Mouse (Mus musculus): ENCODE data around the gene Sh2b1. TPM values are rescaled to one million over a fixed set of nuclear protein-coding genes. Genes with fewer than 3 reads are reported as not detected.

The Sh2b1 gene
- total RNA-seq, 2 experiments from 2014 or later: 68.5 to 73.5 TPM

DNA sequence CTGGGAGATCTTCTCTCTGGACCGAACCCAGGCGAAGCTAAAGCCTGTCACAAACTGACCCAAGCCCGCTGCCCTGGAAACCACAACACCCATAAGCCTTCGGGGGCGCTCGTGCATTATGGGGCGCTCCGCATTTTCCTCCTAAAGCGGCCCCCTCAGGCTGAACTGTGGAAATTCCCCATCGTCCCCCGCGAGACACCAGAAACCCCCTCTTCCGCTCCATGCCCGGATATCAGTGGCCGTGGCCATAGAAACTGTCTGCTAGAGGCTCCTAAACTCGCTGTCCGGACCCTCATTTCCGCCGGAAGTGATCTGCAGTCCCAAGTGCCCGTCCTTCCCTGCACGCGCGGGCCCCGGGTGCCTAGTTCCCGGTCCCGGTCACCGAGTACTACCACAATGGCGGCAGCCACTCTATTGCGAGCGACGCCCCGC lies 11.8 kb upstream of the Sh2b1 start, which contains the start of gene Tufm:
Gene Tufm, plus strand, starts transcription at position 310 of the 432 bp plus-strand sequence.
- peak; percentile 97 to 98 for DNase-seq (ENCODE audit: low spot score in 2 of 2)
- intact Hi-C loops (cut with DNase I): loop anchor here (1.0 to 5.0 kb wide), 2 partner anchors 15 to 80 kb away; partner anchors contain the start of gene Eif3c

DNA sequence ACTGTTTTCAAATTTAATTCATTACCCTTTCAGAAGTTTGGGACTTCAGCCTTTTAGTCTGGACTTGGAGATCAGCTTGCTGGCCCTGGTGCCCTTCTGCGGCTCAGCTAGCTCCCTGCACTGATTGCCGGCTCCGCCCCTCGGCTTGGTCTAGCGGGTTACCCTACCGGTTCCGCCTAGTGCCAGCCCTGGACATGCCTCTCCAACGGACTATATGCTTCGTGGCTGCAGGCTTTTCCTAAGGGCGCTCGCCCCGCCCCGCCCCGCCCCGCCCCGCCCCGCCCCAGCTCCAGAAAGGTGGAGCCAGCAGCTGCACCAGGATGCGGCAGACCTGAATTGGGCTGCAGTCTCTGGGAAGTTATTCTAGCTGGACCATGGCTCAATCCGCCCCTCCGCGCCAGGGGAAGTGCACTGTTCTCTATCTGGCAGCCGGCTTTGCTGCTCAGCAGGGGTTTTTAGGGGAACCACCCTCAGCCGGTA lies 7.2 kb upstream of the Sh2b1 start:
- intact Hi-C loops (cut with DNase I): no loop called here
- peak; percentile 49 to 54 for DNase-seq (ENCODE audit: low spot score in 2 of 2)

DNA sequence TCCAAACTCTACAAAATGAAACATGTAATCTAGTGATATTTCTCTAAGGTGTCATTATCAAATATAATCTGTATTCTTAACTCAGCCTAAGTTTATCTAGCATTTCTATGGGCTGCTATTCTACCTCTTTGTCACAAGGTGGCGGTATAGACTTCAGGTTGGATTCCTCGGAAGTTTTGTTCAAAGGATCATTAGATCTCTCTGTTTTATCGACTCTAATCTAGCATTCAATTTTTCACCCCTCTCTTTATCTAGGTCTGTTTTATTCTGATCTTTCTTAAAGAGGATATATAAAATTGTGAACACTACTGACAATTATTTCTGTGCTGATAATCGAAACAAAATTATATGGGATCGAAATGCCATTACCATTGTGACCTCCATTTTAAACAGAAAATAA lies 6.5 kb upstream of the Sh2b1 start:
- intact Hi-C loops (cut with DNase I): no loop called here
- no peak for DNase-seq (ENCODE audit: low spot score in 2 of 2)

DNA sequence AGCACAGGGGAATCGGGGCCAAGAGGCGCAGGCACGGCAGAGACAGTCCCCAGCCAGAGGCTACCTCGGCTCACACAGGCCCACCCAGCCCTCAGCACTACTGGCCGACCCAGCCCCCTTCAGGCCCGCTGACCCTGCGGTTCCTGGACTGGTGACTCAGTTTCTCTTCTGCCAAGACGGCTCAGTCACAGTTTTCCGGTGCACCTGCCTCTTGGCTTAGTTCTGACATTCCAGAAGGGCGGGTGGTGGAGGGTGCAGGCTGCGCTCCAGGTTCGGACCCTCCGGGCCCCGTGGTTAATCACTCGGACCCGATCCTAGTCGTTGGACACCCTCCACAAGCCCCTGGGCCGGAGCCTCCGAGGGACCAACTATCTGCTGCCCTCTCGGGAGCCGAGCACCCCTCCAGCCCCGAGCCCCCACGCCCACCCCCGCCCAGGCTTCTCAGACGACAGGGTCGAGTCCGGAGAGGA lies 703 bp downstream of the Sh2b1 start:
- DNase-seq (ENCODE audit: low spot score in 2 of 2): peak; percentile 24 to 39
- intact Hi-C loops (cut with DNase I): no loop called here

DNA sequence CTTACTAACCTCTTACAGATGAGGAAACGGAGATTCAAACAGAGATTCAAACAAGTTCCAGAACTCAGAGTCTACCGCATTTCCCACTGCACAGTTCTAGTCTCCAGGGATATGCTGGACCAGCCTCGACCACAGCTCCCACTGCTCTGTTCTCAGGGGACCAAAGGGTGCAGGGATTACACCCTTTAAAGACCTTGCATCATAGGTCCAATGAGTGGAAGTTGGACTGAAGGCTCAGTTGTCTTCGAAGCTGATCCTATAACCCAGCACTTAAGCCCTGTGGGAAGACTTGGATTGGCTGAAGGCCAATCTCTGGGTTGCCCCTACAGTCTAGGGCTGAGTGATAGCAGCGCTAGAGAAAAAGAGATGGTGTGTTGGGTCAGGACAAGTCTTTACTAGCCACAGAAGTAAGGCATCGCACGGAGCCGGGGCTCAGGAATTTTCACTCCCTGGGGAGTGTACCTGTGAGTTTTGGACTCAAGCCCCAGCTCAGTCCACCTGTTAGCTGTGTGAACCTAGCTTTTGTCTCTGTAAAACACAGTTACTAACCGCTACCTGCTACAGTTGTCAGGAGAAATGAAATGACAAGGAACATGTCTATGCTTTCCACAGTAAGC lies 1.6 kb downstream of the Sh2b1 start:
- intact Hi-C loops (cut with DNase I): no loop called here

DNA sequence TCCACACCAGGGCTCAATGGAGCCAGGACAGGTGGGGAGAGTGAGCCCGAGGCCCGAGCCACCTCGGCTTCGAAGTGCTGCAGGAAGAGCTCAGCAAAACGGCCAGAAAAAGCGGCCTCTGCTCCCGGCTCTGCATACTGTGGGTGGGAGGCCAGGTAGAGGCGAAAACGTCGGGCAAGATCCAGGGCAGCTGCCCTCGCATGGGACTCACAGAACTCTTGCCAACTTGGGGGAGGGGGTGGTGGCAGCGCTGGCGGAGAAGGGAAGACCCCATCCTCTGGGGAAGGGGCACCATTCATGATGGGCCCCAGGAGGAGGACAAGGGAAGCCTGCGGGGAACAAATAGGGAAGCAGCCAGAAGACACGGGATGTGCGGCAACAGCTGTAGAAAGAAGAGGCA lies 2.5 kb downstream of the Sh2b1 start:
- intact Hi-C loops (cut with DNase I): no loop called here
- DNase-seq (ENCODE audit: low spot score in 2 of 2): no peak

More for the DNA sequence above, 1.6 kb downstream of the Sh2b1 start:
- no peak for DNase-seq (ENCODE audit: low spot score in 2 of 2)

DNA sequence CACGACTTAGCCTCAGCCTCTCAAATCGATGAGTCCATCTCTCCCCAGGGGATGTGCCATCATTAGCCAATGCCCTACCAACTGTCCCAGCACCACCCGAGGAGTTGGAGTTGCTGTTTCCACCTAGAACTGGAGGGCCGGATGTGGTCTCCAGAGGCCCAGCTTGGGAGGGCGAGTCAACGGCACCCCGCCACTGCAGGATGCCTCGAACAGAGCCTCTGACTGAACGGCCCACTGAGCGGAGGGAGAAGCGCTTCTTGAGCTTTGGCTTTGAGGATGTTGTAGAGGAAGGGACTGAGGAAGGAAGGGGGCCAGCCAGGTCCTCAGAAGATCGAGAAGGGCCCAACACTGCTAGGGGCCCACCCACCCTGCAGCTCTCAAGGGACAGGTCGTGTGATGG lies 2.9 kb downstream of the Sh2b1 start:
- no peak for DNase-seq (ENCODE audit: low spot score in 2 of 2)
- intact Hi-C loops (cut with DNase I): no loop called here

DNA sequence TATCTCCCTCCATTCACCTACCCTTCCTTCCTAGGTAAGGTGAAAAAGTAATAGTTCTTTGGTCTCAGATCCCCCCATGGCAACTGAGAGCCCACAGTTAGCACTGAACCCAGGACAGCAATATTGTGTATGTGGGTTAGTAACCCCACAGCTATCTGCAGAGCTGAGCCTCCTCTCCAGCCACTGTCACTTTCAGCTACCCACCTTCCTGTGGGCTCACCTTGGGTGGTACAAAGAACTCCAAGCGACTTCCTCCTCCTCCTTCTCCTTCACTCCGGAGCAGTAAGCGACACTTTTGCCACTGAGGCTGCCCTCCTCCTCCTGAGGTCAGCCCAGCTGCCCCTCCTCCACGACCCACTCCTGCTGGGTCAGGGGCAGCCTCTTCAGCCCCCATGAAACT lies 3.4 kb downstream of the Sh2b1 start:
- DNase-seq (ENCODE audit: low spot score in 2 of 2): no peak
- intact Hi-C loops (cut with DNase I): no loop called here

DNA sequence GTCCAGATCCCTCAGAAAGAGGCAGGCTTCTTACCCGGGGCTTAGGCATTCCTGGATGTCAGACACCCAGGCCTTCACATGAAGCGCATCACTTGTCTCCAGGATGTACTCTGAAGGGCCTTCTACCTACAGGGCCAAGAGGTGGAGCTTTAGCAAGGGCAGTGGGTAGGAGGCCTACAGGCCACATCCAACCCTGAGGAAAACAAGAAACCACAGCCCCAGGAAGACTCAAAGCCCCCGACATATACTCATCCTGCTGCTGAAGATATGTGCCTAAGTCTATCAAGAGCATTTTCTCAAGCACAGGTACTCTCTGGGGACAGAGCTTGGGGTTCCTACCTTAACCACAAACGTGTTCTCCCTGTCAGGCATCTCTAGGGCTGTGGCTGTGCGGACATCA lies 3.9 kb downstream of the Sh2b1 start:
- intact Hi-C loops (cut with DNase I): no loop called here
- DNase-seq (ENCODE audit: low spot score in 2 of 2): no peak

DNA sequence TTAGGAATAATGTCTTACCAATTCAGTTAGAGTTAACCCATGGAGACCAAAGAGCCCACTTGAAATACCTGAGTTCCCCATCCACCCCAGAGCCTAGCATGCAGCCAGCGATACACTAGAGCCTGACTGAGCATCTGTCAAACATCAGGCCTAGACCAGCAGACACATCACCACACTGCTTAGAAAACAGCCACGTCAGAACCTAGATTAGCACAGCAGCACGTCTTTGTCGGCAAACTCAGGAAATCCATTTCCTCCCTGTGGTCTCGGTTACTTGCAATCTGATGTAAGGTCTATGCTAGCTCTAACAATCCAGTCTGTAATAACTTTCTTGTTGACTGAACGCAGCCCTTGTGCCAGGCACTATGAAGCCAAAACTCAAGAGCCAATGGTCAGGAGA lies 5.1 kb downstream of the Sh2b1 start:
- intact Hi-C loops (cut with DNase I): no loop called here
- DNase-seq (ENCODE audit: low spot score in 2 of 2): no peak

DNA sequence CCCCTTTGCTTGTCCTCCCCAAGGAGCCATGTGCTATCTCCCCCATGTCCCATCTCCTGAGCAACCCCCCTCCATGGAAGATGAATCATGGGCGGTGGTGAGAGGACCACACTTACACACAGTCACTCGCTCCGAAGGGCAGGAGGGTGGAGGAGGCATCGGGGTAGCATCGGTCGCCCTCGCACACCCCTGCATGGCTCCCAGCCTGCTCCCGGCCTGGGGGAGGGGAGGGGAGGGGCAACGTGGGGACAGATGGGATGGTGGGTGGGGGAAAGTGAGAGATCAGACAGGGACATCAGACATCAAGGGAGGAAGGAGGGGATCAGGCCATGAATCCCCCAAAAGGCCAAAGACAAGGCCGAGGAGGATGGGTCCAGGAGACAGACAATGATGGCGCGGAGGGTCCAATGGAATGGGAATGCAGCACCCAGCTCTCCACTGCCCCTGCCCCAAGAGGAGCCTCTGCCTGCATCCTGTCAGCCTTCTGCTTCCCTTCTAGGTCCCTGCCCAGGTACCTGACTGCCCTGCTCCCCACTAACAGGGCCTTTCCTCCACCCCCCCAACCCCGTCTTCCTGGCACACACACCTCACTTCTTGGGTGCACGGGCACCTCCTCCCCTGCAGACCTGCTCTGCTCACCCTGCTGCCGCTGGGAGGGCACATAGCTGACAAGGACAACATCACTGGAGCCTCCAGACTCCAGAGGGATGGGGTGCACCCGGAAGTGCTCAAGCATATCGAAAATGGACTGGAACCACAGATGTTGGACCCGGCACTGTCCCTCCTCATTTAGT lies 7.2 kb downstream of the Sh2b1 start:
- DNase-seq (ENCODE audit: low spot score in 2 of 2): no peak
- intact Hi-C loops (cut with DNase I): no loop called here

DNA sequence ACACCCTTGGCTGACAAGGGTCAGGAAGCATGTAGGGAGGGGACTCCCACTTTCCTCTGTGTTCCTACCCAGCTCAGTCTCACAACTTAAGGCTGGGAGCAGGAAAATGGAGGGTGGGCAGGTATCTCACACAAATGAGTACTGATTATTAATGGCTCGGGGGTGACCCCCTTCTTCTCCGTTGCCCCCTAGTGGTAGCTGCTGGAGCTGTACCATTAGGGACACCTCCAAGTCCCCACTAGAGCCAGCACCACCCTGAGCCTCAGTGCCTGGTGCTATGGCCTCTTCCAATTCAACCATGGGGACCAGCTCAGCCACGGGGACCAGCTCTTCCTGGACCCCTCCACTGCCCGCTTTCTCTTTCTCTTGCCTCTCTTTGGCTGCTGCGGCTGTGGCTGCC lies 8.0 kb downstream of the Sh2b1 start:
- intact Hi-C loops (cut with DNase I): no loop called here
- no peak for DNase-seq (ENCODE audit: low spot score in 2 of 2)

DNA sequence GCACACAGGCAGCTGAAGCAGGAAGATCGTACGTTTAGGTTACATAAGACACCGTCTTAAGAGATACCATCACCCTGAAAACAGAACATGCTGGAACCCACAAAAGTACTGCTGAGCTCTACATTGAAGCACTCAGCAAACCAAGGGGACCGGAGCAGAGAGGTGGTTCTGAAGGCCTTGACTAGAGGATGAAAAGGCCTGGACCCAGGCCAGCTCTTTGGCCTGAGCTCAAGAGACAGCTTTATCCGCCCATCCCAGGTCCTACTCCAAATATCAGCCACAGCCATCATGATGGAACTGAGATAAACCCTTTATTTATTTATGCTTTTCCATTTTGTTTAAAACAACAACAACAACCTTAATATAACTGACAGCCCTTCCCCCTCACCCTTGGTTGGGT lies 8.5 kb downstream of the Sh2b1 start:
- intact Hi-C loops (cut with DNase I): no loop called here
- no peak for DNase-seq (ENCODE audit: low spot score in 2 of 2)

DNA sequence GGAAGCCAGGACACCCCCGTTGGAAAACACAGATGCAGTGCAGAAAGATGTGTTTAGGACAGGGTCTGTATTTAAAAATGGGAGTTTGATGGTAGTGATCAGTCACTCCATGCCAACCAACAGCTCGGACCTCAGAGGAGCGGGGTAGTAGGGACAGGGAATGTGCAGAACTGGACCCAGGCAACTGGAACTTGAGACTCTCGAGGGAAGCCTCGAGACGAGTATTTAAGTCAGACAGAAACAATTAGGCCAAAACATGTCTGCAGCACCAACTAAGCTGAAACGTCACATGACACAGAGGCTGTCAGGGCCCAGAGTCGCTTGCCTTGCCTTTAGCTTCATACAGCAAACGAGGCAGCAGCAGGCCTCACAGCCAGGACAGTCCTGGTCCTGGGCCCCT lies 9.1 kb downstream of the Sh2b1 start:
- intact Hi-C loops (cut with DNase I): no loop called here

DNA sequence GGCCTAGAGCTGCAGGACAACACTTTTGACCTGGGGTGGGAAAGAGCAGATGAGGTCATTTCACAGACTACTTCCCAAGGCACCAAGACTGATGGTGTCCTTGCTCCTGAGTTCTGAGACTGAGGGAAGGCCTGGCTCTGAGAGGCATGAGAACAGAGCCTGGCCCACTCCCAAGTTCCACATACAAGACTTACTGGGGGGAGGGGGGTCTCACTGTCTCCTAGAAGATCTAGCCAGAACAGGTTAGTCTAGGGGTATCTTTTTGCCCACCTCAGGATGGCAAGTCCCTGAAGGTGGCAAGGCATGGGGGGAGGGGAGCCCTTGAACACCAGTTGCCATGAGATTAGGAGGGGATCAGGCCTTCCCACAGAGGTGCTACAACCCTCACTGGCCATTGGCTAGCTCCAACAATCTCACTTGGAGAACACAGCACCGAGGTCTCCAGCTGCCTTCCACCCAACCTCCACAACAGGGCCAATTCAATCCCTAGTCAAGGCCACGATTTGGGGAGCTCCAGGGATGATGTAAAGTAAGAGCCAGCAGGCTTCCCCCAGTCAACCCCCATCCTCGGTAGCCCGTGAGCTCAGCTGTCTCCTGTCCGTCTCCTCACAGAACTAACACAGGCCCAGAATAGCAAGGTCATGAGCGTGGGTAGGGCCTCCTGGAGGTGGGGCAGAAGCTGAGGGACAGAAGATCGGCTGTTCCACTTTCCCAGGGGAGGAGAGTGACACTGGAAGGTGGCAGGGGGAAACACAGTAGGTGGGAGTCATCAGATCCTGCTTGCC lies 9.8 kb downstream of the Sh2b1 start:
- intact Hi-C loops (cut with DNase I): no loop called here
- no peak for DNase-seq (ENCODE audit: low spot score in 2 of 2)

More for the DNA sequence above, 9.1 kb downstream of the Sh2b1 start:
- DNase-seq (ENCODE audit: low spot score in 2 of 2): no peak

DNA sequence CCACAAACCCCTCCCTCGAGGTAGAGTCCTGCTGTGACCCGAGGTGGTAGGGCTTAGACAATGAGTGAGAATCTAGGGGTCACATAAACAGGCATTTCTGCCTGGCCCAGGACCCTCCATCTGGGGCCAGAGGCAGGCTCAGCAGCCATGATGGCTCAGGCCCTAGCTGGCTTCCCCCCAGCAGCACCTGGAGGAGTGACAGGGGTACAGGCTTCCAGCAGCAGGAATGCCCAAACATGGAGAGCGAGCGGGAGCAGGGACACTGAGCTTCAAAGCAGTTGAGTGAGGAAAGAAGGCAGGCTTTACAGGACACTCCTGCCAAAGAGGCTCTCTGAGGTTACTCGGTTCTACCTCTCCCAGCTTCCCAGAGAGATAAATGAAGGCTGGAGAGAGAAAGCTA lies 10.4 kb downstream of the Sh2b1 start:
- no peak for DNase-seq (ENCODE audit: low spot score in 2 of 2)

DNA sequence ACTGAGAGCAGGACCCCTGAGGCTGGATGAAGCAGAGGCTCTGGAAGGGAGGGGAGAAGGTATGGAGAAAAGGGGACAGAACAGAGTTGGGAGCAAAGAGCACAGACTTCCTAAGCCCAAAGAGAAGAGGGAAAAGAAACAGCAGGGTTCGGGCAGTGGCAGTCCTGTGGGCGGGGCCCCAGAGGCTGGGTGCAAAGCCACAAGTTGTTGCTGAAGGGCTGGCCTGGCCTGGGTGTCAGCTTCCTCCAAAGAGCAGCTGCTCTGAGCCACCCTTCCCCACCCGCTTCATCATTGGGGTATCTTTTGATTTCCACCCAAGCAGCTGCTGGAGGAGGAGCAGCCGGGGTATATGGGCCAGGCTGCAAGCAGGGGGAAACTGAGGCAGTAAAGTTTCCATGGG lies 11.1 kb downstream of the Sh2b1 start:
- intact Hi-C loops (cut with DNase I): no loop called here
- DNase-seq (ENCODE audit: low spot score in 2 of 2): no peak

More for the DNA sequence above, 10.4 kb downstream of the Sh2b1 start:
- intact Hi-C loops (cut with DNase I): no loop called here

DNA sequence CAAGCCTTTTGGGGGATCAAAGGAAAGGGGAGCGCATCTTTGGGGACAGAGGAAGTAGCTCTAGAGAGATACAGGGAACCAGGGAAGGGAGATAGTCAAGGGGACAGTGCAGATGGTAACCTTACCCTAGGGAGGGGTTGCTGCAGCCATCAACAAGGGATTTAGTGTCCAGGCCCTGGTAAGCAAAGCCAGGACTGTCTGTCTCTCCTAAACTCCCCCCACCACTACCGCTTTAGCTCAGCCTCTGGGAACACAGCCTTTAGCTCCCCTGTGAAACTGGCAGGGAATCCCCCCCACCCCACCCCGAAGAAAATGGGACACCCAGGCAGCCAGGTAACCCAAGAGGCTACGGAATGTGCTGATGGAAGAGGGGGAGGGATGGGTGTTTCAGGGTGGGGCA lies 11.7 kb downstream of the Sh2b1 start:
- intact Hi-C loops (cut with DNase I): no loop called here
- DNase-seq (ENCODE audit: low spot score in 2 of 2): no peak

DNA sequence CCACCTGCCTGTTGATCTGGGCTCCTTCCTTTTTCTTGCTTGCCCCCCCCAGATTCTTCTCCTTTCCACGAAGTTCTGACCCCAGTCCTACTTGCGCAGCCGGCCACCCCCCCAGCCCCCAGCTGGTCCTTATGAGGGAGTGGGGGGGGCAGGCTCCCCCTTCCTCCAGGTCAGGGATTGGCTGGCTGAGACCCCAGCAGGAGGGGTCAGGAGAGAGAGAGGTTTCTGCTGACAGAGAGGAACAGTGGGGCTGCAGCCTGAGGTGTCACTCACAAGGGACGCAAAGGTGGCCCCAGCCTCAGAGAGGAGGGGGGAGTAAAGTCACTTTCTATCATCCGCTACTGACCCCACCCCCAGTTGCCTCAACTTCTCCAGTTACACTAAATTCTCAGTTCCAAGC lies 12.2 kb downstream of the Sh2b1 start, which contains the start of gene Atp2a1:
Gene Atp2a1, minus strand, starts transcription at position 105 of the 400 bp plus-strand sequence.
- intact Hi-C loops (cut with DNase I): no loop called here
- no peak for DNase-seq (ENCODE audit: low spot score in 2 of 2)

DNA sequence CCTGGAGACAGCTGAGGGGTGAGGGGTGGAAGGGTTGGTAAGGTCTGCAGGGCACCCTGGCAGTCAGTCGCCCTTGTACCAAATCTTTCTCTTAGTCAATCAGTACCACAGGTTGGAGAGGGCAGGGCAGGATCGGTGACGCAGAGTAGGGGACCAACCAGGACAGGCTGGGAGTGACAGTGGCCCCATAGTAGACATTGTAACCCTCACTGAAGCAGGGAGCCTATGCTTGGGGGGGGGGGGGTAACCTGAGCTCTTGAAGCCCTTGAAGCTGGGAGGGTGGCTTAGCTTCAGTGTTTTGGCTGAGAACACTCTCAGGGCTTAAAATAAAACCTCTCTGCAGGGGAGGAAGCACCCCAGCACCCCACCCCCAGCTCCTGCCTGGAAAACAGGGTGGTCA lies 13.6 kb downstream of the Sh2b1 start:
- intact Hi-C loops (cut with DNase I): no loop called here
- no peak for DNase-seq (ENCODE audit: low spot score in 2 of 2)

All from left cerebral cortex, postnatal 36 days (tissue).